Mouse (Mus musculus): Measurements from ENCODE around the gene Gskip. TPM values are rescaled to one million over a fixed set of nuclear protein-coding genes. Genes with fewer than 3 reads are reported as not detected.

Gene Gskip
- total and polyA plus RNA-seq, 2 experiments from 2014 or later, result 18.4 to 24.3 TPM

DNA sequence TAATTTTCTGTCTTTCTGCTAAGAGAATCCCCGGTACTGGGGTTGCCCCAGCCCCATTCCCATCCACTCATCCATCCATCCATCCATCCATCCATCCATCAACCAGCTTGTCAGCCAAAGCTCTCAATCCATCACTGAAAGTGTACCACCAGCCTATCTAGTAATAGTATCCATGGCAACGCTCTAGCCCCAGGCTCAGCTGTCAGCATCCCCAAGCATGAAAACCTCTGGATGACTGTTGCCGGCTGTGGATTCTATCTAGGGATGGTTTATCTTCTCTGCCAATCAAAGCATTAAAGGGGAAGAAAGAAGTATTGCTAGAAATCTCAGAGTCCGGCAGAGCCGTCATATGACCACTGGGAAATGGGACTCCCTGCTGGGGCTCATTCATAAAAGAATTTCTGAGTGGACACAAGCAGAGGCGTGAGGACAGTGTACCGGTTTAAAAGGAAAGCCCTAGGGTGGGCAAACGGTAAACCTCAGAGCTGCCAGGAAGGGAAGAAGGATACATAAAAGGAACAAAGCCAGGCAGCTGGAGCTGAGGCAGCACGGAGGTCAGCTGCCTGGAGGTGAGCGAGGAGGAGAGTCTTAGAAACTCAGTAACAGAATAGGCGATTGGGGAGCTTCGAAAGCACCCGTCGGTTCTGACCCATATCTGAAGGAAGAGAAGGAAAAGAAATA lies 37.0 kb downstream of the Gskip start:
- no peak for TF ChIP-seq CTCF (IDR thresholded peaks at IDR 0.05; ENCODE audit: low read depth)
- Histone ChIP-seq H3K9me3 (ENCODE audit: low read length) (no peaks in the 10 kb centered on the region), H3K4me1 (ENCODE audit: insufficient read depth) (0 out of 2 replicates have a peak, but pooled peaks cover 4% of the 10 kb centered on the region), H3K27ac (ENCODE audit: low read depth, low read length) (0 out of 2 replicates have a peak overlapping the region, but pooled peaks have one; percentile 40), H3K4me2 (ENCODE audit: low read depth) (0 out of 2 replicates have a peak overlapping the region, but pooled peaks have one; percentile 13), H3K4me3 (ENCODE audit: low read depth, low read length) (no peak overlapping the region), H3K9ac (no peak overlapping the region), H3K36me3 (ENCODE audit: insufficient read depth) (no peaks in the 10 kb centered on the region), H3K27me3 (ENCODE audit: insufficient read depth, low read length) (no peaks in the 10 kb centered on the region)
- DNase-seq (peak; percentile 49), ATAC-seq (peak; percentile 81)
- 40% methylated on average over 14 of the region's 14 CpGs for WGBS

DNA sequence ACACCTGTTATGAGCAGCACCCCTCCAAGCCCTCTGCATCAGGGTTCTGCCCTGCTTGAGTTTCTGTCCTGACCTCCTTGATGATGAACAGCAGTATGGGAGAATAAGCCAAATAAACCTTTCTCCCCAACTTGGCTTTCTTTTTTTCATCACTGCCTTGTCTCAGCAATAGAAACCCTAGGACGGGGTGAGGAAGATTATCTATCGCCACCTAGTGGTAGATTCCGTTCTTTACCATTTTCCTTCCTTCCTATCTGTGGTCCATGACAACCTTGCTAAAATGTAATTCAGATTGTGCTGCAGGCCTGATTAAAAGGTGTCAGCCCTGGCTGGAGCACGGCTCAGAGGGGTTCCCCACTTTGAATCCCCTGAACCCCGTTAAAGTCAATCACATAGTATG lies 38.0 kb downstream of the Gskip start:
- Histone ChIP-seq H3K9ac (no peak overlapping the region), H3K27ac (ENCODE audit: low read depth, low read length) (no peak overlapping the region)
- 3% methylated on average over 5 of the region's 5 CpGs for WGBS

GRCm38 (mm10) chr12:105724616-105725015 lies 40.0 kb downstream of the Gskip start:
- no peaks in the 10 kb centered on the region for H3K36me3 ChIP-seq (ENCODE audit: insufficient read depth)
- ATAC-seq (no peak), DNase-seq (no peak)
- no peaks in the 10 kb centered on the region for H3K9me3 ChIP-seq (ENCODE audit: low read length)
- no peak overlapping the region for H3K4me2 ChIP-seq (ENCODE audit: low read depth)
- H3K9ac ChIP-seq, result no peak overlapping the region
- TF ChIP-seq CTCF (IDR thresholded peaks at IDR 0.05; ENCODE audit: low read depth), result no peak
- 62% methylated on average over 1 of the region's 1 CpGs for WGBS
- H3K4me3 ChIP-seq (ENCODE audit: low read depth, low read length), result no peak overlapping the region
- H3K4me1 ChIP-seq (ENCODE audit: insufficient read depth), result 0 out of 2 replicates have a peak, but pooled peaks cover 4% of the 10 kb centered on the region
- no peak overlapping the region for H3K27ac ChIP-seq (ENCODE audit: low read depth, low read length)
- H3K27me3 ChIP-seq (ENCODE audit: insufficient read depth, low read length), result no peaks in the 10 kb centered on the region

More for the DNA sequence above, 38.0 kb downstream of the Gskip start:
- Histone ChIP-seq H3K4me2 (ENCODE audit: low read depth) (no peak overlapping the region), H3K4me1 (ENCODE audit: insufficient read depth) (0 out of 2 replicates have a peak, but pooled peaks cover 4% of the 10 kb centered on the region), H3K9me3 (ENCODE audit: low read length) (no peaks in the 10 kb centered on the region), H3K36me3 (ENCODE audit: insufficient read depth) (no peaks in the 10 kb centered on the region), H3K4me3 (ENCODE audit: low read depth, low read length) (no peak overlapping the region), H3K27me3 (ENCODE audit: insufficient read depth, low read length) (no peaks in the 10 kb centered on the region)
- peak; percentile 80 for DNase-seq
- TF ChIP-seq CTCF (IDR thresholded peaks at IDR 0.05; ENCODE audit: low read depth), result peak; percentile 88
- peak; percentile 80 for ATAC-seq

GRCm38 (mm10) chr12:105725736-105726135 lies 41.1 kb downstream of the Gskip start:
- 0 out of 2 replicates have a peak, but pooled peaks cover 4% of the 10 kb centered on the region for H3K4me1 ChIP-seq (ENCODE audit: insufficient read depth)
- no peaks in the 10 kb centered on the region for H3K9me3 ChIP-seq (ENCODE audit: low read length)
- 75% methylated on average over 13 of the region's 13 CpGs for WGBS
- ATAC-seq, result no peak
- no peak overlapping the region for H3K27ac ChIP-seq (ENCODE audit: low read depth, low read length)
- H3K9ac ChIP-seq, result no peak overlapping the region
- no peak overlapping the region for H3K4me3 ChIP-seq (ENCODE audit: low read depth, low read length)
- no peak for TF ChIP-seq CTCF (IDR thresholded peaks at IDR 0.05; ENCODE audit: low read depth)
- no peaks in the 10 kb centered on the region for H3K27me3 ChIP-seq (ENCODE audit: insufficient read depth, low read length)
- no peak overlapping the region for H3K4me2 ChIP-seq (ENCODE audit: low read depth)
- DNase-seq, result no peak
- no peaks in the 10 kb centered on the region for H3K36me3 ChIP-seq (ENCODE audit: insufficient read depth)

GRCm38 (mm10) chr12:105727268-105727667 lies 42.6 kb downstream of the Gskip start:
- Histone ChIP-seq H3K9me3 (ENCODE audit: low read length) (no peaks in the 10 kb centered on the region), H3K36me3 (ENCODE audit: insufficient read depth) (no peaks in the 10 kb centered on the region), H3K27ac (ENCODE audit: low read depth, low read length) (no peak overlapping the region), H3K4me2 (ENCODE audit: low read depth) (no peak overlapping the region), H3K4me3 (ENCODE audit: low read depth, low read length) (no peak overlapping the region), H3K4me1 (ENCODE audit: insufficient read depth) (no peaks in the 10 kb centered on the region), H3K27me3 (ENCODE audit: insufficient read depth, low read length) (no peaks in the 10 kb centered on the region), H3K9ac (no peak overlapping the region)
- WGBS, result 91% methylated on average over 3 of the region's 3 CpGs
- no peak for TF ChIP-seq CTCF (IDR thresholded peaks at IDR 0.05; ENCODE audit: low read depth)
- no peak for ATAC-seq
- DNase-seq, result no peak

DNA sequence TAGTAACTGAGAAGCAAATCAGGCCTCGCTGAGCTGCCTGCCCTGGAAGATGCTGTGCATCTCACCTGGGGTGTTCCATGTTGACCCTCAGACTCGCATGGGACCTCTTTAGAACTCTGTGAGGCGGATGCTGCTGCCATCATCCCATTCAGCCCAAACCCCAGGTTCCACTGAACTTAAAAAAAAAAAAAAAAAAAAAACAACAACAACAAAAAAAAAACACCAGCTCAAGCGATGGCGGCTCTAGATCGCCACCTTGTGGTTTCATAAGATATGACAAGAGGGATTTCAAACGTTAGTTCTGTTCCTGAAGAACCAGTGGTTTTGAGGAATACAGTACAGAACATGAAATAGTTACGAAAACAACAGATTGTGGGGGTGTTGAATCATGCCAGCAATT lies 43.3 kb downstream of the Gskip start:
- Histone ChIP-seq H3K4me1 (ENCODE audit: insufficient read depth) (no peaks in the 10 kb centered on the region), H3K4me2 (ENCODE audit: low read depth) (no peak overlapping the region), H3K27ac (ENCODE audit: low read depth, low read length) (no peak overlapping the region), H3K27me3 (ENCODE audit: insufficient read depth, low read length) (no peaks in the 10 kb centered on the region), H3K9ac (no peak overlapping the region), H3K4me3 (ENCODE audit: low read depth, low read length) (no peak overlapping the region), H3K36me3 (ENCODE audit: insufficient read depth) (no peaks in the 10 kb centered on the region), H3K9me3 (ENCODE audit: low read length) (no peaks in the 10 kb centered on the region)
- ATAC-seq (no peak), DNase-seq (peak; percentile 67)
- TF ChIP-seq CTCF (IDR thresholded peaks at IDR 0.05; ENCODE audit: low read depth), result peak; percentile 80
- 26% methylated on average over 8 of the region's 8 CpGs for WGBS

DNA sequence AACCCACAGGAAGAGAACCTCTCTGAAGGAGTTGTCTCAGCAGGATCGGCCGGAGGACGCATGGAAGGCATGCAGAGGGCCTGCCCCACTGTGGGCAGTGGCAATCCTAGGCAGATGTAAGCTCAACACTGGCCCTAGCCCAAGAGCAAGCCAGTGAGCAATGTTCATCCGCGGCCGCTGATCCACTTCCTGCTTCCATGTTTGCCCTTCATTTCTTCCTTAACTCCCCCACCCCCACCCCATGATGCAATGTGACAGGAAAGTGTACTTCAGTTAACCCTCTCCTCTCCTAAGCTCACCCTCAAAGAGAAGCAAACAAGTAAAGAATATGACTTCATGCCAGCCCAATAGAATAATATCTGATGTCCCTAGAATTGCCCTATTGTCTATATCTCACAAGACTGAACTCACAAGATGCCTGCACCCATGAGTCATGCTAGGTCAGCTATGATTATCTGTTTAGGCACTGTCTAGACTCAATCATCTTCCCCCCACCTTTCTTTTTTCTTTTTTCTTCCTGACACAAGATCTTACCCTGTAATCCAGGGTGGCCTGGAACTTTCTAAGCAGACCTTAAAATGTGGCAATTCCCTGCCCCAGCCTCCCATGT lies 46.3 kb downstream of the Gskip start:
- no peaks in the 10 kb centered on the region for H3K36me3 ChIP-seq (ENCODE audit: insufficient read depth)
- WGBS, result 86% methylated on average over 6 of the region's 6 CpGs
- no peaks in the 10 kb centered on the region for H3K4me1 ChIP-seq (ENCODE audit: insufficient read depth)
- ATAC-seq (no peak), DNase-seq (no peak)
- TF ChIP-seq CTCF (IDR thresholded peaks at IDR 0.05; ENCODE audit: low read depth), result no peak
- no peak overlapping the region for H3K9ac ChIP-seq
- H3K27ac ChIP-seq (ENCODE audit: low read depth, low read length), result no peak overlapping the region
- H3K4me3 ChIP-seq (ENCODE audit: low read depth, low read length), result no peak overlapping the region
- H3K9me3 ChIP-seq (ENCODE audit: low read length), result no peaks in the 10 kb centered on the region
- no peak overlapping the region for H3K4me2 ChIP-seq (ENCODE audit: low read depth)
- no peaks in the 10 kb centered on the region for H3K27me3 ChIP-seq (ENCODE audit: insufficient read depth, low read length)

Data from forebrain, postnatal 0 days (tissue).